Mouse (Mus musculus) heart, postnatal 36 days (tissue): ENCODE results near the gene Cep128. TPM values are rescaled to one million over a fixed set of nuclear protein-coding genes. Genes with fewer than 3 reads are reported as not detected.

Experiments used
- DNase-seq, 2 experiments: peaks; one replicate each; pipeline ENCODE4 v3.0.0; 2021 to 2022
- intact Hi-C: fragments of 180-260 bp; cut with DNase I; formaldehyde crosslinking; loops from one replicate; pipeline ENCODE4 v1.15.1; 2025
- total RNA-seq, 2 experiments: library from RNA; stranded (reverse); gene quantifications; 2 replicates each; pipeline ENCODE4 v1.2.3; 2021

The Cep128 gene
- total RNA-seq, 2 experiments from 2014 or later, result 10.3 to 10.9 TPM

DNA sequence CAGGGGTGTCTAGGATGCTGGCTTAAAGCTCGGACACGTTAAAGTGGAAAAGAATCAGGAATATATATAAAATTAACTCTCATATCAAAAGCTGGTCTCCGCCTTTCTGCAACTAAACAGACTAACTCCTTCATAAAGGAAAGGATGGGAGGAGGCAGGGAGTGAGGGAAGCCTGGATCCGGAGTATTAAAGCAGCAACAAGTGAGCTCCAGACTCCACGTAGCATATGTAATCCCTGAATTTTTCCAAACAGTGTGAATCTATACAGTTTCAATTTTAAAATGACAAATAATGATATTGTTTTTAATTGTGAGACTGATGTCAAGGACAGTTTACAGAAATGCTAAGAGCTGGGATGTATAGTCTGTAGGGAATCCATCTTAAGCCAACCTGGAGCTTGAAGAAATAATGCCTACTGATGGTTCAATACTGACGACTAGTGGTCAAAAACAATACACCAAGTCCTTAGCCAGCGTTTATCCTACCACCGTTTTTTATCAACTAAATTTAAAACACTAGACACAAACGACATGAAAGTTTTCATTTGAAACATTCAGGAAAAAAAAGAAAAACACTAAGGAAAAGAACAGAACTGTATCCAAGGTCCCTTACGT, 70.1 kb downstream of the Cep128 start:
- no peak for DNase-seq

DNA sequence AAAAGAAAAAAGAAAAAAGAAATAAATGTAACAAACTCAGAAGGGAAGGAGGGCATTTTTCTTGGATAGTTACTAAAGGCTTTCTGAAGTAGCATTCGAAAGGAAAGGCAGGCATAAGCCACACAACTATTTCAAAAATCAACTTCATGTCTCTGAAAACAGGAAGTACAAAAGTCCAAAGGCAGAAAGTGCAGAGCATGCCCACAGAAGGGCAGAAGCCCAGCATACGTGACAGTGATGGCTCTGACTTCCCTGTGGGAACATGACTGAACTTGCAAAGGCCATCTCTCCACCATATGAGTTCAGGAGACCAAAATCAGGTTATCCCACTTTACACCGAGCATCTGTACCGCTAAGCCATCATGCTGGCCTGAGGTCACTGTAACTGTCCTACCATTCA, 71.6 kb downstream of the Cep128 start:
- intact Hi-C loops, result loop anchor here (5.0 to 10.0 kb wide), 2 partner anchors 228 to 745 kb away; no protein-coding TSS in a partner anchor
- no peak for DNase-seq

More for the DNA sequence above, 70.1 kb downstream of the Cep128 start:
- intact Hi-C loops, result loop anchor here (1.0 to 10.0 kb wide), 4 partner anchors 229 to 747 kb away; no protein-coding TSS in a partner anchor

DNA sequence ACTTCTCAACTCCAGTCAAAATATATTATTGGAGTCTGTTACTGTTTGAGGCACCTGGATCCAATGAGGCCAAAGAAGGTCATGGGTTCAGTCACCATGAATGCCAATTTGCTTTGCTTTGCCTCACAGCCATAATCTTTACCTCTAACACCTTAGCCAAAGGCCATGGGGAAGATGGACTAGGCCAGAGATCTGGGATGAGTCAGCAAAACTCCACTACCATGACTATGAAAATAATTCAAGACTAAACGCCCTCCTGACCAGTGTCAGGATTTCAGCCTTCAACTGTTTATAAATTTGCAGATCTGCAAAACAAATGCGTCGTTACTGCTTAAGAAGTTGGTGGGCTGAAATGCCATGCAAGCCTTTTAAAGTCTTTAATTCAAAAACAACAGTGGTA, 76.5 kb downstream of the Cep128 start:
- no peak for DNase-seq
- intact Hi-C loops, result no loop called here

DNA sequence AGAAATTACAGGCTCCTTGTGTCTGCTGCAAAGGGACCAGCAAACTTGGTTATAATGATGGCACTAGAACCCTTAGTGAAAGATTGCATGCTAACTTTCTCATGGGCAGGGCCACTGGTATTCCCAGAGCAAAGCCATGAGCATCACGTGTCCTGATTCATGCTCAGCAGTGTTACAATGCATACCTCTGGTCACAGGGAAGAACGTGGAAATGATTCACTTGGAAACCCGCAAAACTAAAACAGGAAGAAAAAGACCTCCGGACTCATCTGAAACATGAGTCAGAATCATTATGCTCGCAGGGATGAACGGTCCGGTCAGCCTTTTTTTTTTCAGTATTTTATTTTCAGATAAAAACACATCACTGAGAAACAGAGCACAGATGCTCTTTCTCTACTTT, 78.4 kb downstream of the Cep128 start:
- intact Hi-C loops, result no loop called here
- no peak for DNase-seq

DNA sequence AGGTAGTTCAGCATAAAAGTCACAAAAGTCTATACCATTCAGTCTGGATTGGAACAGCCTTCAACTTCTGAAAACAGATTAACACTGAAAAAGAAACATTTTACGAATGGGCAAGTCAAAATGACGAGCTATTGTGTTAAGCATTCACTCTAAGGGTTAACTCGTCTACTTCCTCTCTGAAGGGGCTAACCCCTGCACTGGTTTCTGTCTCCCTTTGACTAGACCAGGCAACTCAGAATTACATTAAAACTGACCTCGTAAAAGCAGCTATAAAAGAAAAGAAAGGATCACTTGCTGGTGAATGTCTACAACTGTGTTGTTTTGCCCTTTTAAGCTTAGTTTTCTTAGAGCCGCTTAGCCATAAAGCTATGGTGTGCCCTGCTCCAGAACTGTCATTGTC, 79.2 kb downstream of the Cep128 start:
- intact Hi-C loops, result no loop called here
- DNase-seq, result no peak

DNA sequence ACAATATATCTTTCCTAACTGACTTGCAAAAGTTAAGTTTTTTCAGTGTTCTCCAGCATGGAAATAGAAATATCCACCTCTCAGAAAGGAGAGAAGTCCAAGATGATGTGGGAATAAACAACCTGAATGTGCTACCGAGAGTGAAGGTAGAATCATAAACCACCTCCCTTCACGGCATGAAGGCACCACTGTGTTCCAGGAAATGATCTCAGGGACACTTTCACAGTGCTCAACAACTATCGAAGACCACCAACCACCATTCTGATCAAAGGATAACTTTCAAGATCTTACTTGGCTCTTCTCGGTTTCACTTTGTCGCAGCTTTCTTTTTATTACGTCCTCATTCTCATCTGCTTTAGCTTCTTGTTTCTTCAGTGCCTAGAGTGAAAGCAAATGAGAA, 85.5 kb downstream of the Cep128 start:
- intact Hi-C loops, result no loop called here
- no peak for DNase-seq

DNA sequence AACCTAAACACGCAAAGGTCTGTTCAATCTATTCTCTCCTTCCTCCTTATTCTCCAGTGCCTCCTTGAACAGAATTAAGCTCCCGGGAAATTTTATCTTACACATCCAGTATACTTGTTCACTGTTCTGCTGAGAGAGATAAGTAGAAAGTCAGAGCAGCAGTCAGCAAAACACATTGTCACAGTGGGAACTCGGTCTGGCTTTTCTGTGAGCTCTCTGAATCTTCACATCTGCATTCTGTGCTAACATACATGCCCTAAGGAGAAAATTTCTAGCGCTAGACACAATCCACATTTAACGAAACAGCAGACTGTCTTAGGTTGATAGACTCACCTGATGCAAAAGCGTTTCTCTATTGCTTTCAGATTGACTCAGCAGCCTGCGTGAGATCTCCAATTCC, 88.3 kb downstream of the Cep128 start:
- no peak for DNase-seq
- intact Hi-C loops, result no loop called here

DNA sequence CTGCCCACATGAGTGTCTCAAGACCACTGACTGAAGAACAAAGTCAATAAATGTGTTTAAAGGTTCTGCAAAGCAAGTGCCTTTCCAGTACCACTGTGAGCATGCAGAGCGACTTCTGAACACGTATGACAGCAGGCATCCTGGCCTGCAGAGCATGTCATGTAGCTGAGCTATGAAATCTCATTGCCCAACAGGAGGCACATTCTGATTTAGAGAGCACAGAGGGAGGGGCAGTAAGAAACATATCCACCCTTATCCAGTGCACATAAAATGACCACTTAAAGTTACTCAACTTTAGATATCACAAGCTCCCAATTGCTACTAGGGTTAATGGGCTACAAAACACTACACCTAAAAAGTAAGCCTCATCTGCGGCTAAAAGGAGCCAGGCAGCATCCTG, 88.8 kb downstream of the Cep128 start:
- DNase-seq, result no peak
- intact Hi-C loops, result no loop called here

DNA sequence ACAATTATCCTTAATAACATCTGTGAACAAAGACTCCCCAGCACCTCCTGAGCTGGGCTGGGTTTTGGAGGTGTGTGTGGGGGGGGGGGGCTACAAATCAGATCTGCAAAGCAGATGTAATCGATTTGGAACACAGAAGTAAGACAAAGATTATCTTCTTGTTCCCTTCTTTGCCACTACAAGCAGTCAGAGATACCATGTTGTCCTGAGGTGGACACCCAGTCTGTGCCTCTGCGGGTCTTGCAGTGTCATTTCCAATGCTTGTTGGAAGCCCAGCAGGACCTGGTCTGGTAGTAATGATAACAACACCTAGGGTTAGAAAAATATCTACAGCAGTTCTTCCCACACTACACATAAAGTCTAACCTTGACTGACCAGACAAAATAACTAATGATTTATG, 110.3 kb downstream of the Cep128 start:
- no peak for DNase-seq
- intact Hi-C loops, result no loop called here

DNA sequence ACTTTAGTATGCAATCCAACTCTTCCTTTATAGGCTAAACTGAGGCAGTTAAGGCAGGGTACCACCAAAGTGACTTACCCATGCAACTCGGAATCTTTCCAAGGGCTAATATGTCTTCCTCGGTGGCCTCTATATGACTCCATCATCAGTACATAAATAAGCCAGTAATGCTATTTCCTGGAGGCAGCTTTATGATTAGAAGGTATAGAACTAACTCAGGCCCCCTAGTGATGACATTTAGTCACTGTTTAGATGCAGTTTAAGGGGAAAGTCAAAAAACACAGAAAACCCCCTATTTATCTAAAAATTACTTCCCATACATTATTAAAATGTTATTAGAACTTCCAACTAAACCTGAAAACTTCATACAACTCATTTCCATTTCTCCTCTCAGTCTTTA, 114.6 kb downstream of the Cep128 start:
- no peak for DNase-seq
- intact Hi-C loops, result no loop called here

DNA sequence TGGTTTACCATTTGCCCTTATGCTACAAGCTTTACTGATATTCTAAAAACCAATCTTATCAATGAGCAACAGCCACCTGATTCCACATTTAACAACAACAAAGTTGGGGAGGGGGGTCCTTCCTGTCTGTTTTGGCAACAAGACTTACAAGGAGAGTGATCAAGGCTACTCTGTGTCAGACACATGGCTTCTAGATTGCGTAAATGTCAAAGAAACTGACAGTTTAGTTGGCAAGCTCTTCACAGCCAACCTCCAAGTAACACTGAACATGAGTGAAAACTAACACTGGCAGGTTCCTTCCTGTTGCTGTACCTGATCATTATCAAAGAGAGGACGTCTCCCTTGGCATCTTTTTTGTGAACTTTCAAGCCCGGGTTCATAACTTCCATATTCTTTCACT, 115.2 kb downstream of the Cep128 start:
- intact Hi-C loops, result no loop called here

DNA sequence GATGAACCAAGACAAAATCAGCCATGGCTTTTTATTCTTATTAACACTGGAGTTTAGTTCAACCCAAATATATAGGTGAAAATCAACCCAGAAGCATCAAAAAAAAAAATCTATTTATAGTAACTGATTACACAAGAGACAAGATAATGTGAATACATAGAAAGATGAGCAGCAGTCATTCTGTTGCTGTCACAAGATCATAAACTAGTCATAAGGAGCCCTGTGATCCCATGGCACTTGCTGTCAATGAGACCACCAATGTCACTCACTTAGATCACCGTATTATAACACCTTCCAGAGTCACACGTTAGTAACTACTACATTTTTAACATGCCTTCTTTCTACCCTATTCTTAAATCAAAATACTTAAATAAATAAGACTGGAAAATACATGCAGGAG, 118.2 kb downstream of the Cep128 start:
- intact Hi-C loops, result no loop called here
- DNase-seq, result no peak

More for the DNA sequence above, 115.2 kb downstream of the Cep128 start:
- no peak for DNase-seq

DNA sequence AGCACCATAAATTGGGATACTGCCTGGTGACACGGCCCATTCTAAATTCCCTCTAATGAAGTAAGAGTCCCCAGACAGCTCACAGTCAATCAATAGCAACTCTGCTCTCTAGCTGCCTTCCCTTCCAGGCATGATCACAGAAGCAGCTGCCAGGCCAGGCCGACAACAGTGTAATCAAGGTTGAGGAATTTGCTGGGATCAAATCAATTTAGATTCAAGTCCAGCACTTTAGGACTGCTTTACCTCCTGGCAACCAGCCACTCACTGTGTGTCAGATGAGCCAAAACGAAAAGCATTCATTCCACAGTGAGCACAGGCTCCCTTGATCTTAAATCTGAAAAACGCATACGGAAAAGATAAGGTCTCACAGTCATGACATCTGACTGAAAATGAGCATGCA, 118.7 kb downstream of the Cep128 start:
- intact Hi-C loops, result no loop called here
- peak in 1 of 2 experiments; percentile 2 for DNase-seq

DNA sequence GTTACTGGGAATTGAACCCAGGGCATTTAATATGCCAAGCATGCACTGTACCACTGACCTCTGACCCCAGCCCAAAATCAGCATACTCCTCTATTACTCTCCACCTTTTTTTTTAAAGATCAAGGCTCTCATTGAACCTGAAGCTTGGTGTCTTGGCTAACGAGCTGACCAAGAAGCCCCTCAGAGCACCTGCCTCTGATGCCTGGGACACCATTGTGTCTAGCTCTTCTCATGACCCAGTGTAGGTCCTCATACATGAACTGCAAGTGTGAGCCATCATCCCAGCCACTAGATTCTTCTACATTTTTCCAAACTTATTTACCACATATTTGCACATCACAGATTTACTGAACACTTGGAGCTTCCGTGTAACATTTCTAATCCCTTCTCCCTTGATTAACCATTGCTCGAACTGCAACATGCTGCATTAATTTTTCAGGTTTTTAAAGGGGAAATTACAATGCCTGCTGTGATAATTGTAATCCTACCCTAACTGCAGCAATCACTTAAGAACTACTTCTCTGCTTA, 119.3 kb downstream of the Cep128 start:
- DNase-seq, result no peak
- intact Hi-C loops, result no loop called here

DNA sequence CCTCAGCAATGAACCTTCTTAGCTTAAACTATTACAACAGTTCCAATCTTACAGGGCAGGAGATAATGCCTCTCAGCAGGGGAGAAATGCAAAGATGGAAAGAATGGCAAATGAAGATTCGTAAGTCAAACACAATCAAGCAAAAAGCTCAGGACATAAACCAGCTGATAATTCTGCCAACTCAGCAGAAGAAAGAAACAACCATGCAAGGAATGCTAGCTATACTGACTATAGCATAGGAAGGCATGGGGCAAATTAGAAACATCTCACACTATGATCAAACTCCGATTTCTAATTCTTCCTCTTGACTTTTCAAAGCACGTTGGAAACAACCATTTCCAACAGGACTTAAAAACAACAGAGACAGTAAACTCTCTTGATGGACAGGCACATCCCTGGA, 120.5 kb downstream of the Cep128 start:
- DNase-seq, result no peak
- intact Hi-C loops, result no loop called here

DNA sequence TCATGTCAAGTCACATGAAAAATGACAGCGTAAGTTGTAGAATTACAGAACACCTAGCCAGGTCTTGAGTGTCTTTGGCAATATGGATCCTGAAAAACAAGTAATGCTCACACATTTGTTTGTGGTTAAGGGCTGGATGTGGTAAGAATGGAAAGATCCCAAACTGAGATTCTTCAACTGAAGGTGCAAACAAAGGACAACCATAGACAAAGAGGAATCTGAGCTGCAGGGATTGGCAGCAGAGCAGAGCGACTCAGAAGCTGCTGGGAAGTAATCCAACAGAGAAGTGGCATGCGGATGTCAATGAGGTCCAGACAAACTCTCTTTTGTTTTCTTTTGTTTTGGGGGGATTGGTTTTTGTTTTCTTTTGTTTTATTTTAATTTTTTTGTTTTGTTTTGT, 121.4 kb downstream of the Cep128 start:
- intact Hi-C loops, result no loop called here
- no peak for DNase-seq

DNA sequence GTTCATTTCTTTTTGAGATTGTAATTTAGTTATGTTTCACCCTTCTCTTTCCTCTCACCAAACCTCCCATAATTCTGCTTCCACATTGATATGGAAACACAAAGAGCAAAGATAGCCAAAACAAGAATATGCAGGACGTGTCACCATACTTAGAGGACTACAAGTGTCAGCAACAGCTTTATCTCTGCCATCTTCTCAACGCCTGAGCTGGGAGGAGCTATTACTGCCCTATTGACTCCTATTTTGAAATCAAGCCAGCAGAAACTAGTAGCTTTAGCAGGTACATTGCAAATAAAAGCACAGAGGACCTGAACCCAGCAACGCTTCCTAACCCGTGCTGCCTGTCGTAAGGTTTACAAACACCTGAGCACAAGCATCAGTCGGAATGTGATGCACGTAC, 127.9 kb downstream of the Cep128 start:
- DNase-seq, result no peak
- intact Hi-C loops, result no loop called here

DNA sequence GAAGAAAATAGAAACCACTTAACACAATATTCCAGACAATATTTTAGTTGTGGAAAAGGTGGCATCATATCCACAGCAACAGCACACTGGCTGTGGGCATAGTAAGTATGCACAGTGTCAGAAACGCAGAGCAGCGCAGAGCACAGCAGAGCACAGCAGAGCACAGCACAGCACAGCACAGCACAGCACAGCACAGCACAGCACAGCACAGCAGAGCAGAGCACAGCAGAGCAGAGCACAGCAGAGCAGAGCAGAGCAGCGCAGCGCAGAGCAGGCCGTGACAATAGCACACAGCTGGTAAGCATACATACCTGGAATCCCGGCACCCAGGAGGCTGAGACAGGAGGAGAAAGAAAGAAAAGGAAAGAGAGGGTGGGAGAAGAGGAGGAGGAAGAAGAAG, 129.4 kb downstream of the Cep128 start:
- intact Hi-C loops, result no loop called here
- DNase-seq, result no peak

DNA sequence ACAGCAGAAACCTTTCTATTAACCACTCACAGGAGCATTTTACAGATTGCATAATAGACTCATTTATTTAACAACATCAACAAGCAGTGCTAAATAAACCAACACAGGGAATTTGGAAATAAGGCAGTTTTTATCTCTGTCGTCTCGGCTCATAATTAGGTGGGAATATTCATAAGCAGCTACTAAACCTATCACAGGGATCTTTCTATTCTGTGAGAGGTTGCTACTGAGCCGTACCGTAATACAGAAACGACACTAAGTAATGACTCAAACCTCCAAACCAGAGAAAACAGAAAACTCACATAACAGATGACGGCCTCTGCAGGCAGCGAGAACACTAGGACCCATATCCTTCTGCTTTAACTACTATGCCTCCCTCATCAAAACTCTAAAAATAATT, 163.6 kb downstream of the Cep128 start:
- intact Hi-C loops, result no loop called here
- no peak for DNase-seq

DNA sequence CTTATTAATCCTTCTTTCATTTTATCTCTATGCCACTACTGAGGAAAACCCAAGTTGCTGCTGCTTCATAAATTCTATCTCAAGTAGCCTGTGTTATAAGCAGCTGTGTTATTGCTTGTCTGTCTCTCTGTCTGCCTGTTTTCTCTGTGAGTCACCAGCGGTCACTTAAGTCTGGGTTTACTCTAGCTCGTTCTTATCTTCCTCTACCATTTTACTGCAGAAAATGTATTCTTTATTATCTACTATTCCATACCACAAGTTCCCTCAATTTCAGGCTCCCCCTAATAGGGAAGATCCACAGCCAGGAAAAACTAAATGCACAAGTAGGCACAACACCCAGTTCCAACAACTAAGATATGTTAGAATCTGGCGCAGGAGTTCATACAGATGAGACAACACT, 178.7 kb downstream of the Cep128 start:
- intact Hi-C loops, result no loop called here

DNA sequence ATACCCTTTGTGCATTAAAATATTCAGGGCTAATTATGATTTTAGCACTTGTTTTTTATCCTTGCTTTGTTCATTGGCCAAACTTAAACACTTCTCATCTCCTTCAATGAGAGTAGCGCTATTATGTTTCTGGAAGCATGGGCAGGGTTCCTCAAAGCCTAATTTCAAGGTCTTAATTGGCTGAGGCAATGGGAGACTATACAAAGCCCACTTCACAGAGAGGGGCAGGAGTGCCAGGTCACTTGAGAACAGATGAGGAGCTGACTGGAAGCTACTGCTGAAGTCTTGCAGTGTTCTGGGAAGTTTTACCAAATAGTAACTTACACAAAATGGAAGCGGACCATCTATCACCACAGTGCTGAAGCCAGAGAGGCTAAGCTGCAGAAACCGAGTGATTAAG, 179.9 kb downstream of the Cep128 start:
- DNase-seq, result no peak
- intact Hi-C loops, result no loop called here

More for the DNA sequence above, 178.7 kb downstream of the Cep128 start:
- no peak for DNase-seq

DNA sequence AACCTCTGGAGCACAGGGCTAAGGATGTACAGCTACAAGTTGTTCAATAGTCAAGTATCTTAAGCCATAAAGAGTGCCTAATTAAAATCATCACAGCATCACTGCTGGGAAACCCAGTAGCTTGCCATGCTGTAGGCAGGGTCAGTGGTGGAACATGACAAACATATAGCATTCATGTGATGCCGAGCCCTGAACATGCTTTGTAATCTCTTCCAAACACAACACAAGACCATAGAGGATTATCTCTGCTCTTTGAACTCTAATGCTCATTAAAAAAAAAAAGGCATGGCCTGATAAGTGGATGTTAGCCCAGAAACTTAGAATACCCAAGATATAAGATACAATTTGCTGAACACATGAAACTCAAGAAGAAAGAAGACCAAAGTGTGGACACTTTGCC, 181.7 kb downstream of the Cep128 start:
- no peak for DNase-seq
- intact Hi-C loops, result no loop called here

DNA sequence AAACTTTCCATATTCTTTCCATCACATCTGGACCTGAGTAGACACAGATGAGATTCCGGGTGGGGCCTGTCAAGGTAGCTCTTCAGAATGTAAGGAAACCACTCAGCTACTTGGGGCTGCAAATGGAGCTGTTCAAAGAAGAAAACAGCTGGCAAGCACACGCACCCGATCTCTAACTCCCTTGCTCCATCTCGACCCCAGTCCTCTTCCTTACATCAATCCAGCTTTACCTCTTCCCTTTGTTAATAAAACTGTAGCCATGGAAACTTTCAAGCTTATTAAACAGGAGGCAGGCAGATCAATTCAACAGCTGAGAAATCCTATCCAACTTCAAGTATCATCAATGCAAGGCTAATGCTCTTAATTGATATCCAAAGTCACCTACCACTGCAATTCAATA, 195.1 kb downstream of the Cep128 start:
- intact Hi-C loops, result no loop called here
- no peak for DNase-seq
